Mouse (Mus musculus): ENCODE results near the gene Ptrh1.

Ptrh1 gene

GRCm38 (mm10) chr2:32756674-32757055 is 18.9 kb upstream of the Ptrh1 start:
- no peak for DNase-seq (ENCODE audit: low read depth in 2 of 2, low spot score in 2 of 2)

DNA sequence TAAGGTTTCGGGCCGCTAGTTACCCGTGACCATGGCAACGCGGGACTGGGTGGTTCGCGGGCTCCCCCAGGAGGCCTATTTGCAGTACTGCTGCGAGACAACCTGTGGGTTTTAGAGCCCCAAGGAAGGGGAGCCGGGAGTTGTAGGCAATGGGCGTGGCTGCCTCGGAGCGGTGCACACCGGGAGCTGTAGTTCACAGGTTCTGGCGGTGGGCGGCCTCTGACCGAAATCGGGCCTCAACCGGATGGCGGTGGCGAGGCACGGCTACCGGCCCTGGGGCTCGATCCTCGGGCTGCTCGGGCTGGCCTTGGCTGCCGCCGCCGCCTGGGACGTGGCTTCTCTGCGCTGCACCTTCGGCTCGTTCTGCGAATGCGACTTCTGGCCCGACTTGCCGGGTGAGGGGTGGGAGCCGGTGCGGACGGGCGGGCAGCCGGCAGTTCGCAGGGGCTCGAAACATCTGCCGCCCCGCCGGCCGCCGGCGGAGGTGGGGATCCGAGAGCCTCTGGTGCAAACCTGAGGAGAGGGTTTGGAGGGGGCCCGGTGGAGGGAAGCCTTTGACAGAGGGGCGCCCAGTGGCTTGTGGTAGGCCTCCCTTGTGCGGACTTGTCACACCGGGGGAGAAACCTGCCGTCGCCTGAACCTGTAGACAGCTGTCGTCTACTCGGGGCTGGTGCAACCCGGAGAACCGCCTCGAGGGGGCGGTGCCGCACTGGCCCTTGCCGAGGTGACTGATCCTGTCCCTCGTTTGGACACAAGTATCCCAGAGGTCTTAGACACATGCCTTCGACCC is 18.3 kb upstream of the Ptrh1 start, which contains the start of gene Tor2a:
Gene Tor2a, plus strand, starts transcription at position 179 of the 790 bp plus-strand sequence.
- DNase-seq (ENCODE audit: low read depth in 2 of 2, low spot score in 2 of 2), result peak; percentile 96

DNA sequence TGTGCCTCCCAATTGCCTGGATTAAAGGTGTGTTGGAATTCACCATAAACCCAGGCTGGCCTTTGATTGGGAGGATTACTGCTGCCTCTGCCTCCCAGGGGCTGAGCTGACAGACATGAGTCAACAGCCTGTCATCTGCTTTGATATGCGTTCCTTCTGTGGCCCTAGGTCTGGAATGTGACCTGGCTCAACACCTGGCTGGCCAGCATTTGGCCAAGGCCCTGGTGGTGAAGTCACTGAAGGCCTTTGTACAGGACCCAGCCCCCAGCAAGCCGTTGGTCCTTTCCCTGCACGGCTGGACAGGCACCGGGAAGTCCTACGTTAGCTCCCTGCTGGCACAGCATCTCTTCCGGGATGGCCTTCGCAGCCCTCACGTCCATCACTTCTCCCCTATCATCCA is 17.1 kb upstream of the Ptrh1 start:
- DNase-seq (ENCODE audit: low read depth in 2 of 2, low spot score in 2 of 2), result no peak

DNA sequence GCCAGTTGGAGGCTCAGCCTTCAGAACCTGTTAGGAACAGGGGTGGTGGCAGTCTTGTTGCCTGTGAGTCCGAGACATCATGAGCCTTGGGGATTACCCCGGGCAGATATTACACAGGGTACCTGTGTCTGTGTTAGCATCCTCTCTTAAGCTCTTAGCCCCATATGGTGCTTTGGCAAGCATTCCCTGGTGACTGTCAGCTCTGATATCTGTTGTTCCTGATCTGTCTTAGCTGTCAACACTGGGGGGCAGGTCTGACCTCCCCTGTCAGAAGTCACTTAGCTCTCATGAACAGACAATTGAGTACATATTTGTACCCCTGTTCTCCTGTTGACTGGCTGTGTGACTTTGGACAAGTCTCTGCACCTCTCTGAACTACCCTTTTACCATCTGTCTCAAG is 16.6 kb upstream of the Ptrh1 start:
- DNase-seq (ENCODE audit: low read depth in 2 of 2, low spot score in 2 of 2), result no peak

DNA sequence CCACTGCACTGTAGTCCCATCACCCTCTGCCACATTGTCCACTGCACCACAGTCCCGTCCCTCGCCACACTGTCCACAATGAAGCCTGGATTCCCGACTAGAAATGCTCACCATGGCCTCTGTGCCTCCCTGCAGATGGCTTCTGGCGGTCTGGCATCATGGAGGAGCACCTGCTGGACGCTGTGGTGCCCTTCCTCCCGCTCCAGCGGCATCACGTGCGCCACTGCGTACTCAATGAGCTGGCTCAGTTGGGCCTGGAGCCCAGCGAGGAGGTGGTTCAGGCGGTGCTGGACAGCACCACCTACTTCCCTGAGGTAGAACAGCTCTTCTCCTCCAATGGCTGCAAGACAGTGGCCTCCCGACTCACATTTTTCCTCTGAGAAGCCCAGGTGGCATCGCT is 14.2 kb upstream of the Ptrh1 start:
- no peak for DNase-seq (ENCODE audit: low read depth in 2 of 2, low spot score in 2 of 2)

- DNase-seq (ENCODE audit: low read depth in 2 of 2, low spot score in 2 of 2), result no peak
These were observed 13.7 kb upstream of the Ptrh1 start for GRCm38 (mm10) chr2:32761859-32762258.

DNA sequence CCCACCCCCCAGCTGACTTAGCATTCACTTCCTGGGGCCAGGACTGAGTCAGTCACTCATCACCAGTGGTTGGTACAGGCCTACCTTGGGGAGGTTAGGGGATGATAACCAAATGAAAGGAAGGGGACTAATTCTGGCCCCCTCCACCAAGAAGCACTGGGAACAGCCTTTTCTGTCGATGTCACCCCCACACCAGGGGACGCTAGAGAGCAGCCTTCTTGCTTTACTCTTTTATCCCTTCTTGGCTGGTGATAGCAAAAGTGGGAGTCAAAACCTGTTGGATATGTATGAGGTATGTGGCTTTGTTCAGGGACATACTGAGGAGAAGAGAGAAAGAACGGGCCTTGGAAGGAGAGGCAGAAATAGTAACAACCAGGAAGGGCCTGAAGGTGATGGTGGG is 12.2 kb upstream of the Ptrh1 start:
- no peak for DNase-seq (ENCODE audit: low read depth in 2 of 2, low spot score in 2 of 2)

DNA sequence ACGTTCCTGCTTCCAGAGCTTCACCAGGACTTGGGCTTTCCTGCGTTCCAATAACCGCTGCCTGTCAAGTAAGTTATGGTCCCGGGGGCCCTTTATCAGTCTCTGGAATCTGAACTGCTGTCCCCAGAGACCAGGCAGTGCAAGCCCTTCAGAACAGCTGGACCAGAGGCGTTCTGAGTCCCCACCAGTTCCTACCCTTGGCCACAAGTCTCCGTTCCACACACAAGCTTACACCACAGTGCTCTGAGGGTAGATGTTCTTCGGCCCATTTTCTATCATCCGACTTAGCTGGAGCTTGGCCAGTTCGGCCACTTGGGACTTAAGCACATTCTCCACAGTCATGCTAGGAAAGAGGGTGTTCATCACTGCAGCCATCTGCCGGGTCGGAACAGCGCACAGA is 8.3 kb upstream of the Ptrh1 start:
- DNase-seq (ENCODE audit: low read depth in 2 of 2, low spot score in 2 of 2), result no peak

DNA sequence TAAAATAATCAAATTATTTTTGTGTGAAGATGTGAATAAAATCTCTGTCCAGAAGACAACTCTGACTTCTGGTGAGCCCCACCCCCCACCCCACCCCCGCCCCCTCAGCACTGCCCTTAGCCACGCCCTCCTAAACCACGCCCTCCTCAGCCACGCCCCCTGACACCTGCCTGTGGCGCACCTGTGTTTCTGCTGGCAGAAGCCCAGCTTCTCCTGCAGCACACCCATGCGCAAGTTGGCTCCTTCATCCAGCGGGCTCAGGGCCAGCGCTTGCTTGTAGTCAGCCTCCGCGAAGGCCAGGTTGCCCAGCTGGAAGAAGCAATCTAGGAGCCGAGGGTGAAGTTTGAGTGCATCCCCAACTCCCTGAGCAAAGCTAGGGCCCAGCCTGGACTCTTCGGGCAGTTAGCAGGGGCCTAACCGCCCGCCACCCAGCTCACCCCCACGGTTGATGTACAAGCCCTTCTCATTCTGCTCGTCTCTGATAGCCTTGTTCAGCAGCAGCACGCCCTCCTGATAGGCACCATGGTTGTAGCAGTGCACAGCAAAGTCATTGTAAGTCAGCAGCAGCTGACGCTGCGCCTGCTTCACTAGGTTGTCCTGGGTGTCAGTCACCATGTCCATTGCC is 6.8 kb upstream of the Ptrh1 start:
- no peak for DNase-seq (ENCODE audit: low read depth in 2 of 2, low spot score in 2 of 2)

DNA sequence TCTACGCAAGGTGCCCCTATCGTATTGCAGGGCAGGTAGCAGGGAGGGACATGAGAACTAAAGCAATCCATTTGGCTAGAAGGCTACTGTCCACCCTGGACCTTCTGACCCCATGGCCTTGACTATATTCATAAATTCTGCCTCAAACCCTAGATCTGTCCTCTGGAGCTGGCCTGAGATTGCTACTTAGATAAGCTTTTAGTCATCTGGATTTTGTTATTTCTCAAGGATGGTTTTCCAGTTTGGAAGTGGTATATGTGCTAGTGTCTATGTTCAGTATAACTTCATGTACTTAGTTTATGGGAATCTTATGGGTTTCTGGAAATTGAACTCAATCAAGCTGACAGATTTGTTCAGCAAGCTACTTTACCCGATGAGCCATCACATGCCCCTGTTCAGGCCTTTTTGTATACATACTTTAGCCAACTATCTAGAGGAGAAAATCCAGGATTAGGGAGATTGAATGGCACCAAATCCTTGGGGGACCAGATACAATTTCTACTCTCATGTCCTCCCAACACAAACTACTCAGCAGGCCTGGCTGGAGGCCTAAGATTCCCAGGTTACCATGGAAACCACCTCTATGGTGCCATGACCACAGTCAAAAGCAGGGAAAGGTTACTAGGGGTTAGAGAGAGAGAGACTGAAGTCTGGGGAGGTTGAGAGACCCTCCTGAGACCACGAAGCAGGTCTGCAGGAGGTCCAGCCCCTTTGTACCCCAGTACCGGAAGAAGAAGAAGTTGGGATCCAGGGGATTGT is 6.1 kb upstream of the Ptrh1 start:
- DNase-seq (ENCODE audit: low read depth in 2 of 2, low spot score in 2 of 2), result no peak

DNA sequence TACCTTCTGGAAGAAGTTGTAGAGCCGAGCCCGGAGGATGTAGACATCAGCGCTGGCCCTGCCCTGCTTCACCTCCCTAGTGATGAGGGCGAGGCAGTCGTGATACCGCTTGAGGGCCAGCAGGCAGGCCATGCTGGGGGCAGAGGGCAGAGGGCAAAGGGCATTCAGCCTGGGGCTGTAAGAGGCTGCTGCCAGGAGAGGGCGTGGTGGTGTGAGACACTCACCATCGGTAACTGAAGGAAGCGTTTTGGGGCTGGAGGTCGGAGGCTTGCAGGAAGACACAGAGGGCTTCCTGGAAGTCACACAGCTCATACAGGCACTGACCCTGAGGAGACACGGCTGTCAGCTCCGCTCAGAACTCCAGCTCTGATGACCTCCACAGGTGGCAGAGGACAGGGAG is 3.7 kb upstream of the Ptrh1 start:
- no peak for DNase-seq (ENCODE audit: low read depth in 2 of 2, low spot score in 2 of 2)

GRCm38 (mm10) chr2:32772626-32773279 is 2.8 kb upstream of the Ptrh1 start:
- DNase-seq (ENCODE audit: low read depth in 2 of 2, low spot score in 2 of 2), result no peak

GRCm38 (mm10) chr2:32776192-32776591 is 606 bp downstream of the Ptrh1 start:
- no peak for DNase-seq (ENCODE audit: low read depth in 2 of 2, low spot score in 2 of 2)

DNA sequence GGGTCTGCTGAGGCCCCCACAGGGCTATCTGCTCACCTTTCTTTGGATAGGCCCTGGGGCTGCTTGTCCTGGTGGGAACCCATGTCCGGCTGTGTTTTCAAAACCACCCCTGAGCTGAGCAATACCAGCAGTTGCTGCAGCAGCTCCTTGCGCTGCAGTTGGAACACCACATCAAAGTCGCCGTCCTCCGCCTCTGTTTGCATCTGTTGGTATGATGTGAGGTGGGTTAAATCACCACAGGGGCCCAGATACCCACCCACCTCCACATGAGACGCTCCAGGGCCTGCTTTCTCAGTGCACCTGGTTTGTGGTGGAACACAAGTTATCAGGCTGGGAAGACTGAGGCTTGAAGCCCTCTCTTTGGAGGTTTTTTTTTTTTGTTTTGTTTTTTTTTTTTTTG is 2.5 kb downstream of the Ptrh1 start:
- DNase-seq (ENCODE audit: low read depth in 2 of 2, low spot score in 2 of 2), result peak in 1 of 2 experiments; percentile 23

DNA sequence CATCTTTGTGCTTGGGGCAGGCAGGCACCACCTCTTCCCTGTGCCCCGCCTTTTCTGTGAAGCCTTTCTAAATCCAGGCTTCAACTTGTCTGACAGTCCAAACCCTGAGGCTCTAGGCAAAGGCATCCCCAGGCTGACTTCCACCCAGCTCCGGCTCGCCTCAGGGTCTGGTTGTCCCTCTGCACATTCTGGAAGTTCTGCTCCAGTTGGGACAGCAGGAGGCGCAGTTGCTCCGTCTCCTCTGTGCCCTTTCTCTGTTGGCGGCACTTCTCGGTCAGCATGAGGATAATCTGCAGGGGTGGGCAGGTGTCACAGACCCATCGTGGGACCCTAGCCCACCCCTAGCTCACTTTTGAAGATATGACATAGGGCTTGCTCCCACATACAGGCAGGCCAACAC is 3.5 kb downstream of the Ptrh1 start:
- no peak for DNase-seq (ENCODE audit: low read depth in 2 of 2, low spot score in 2 of 2)

- no peak for DNase-seq (ENCODE audit: low read depth in 2 of 2, low spot score in 2 of 2)
These were observed 4.1 kb downstream of the Ptrh1 start for GRCm38 (mm10) chr2:32779714-32780113.

DNA sequence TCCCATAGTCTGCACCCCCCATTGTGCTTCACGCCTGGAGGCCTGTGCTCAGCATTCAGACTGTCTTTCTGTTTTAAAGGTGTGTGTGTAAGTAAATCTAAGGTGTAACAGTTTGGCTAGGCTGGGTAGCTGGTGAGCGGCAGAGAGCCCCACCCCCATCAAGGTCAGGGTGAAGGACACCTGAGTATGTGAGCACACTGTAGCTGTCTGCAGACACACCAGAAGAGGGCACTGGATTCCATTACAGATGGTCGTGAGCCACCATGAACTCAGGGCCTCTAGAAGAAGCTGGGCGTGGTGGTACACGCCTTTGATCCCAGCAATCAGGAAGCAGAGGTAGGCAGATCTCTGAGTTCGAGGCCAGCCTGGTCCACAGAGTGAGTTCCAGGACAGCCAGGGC is 6.1 kb downstream of the Ptrh1 start:
- DNase-seq (ENCODE audit: low read depth in 2 of 2, low spot score in 2 of 2), result no peak

- DNase-seq (ENCODE audit: low read depth in 2 of 2, low spot score in 2 of 2), result no peak
These were observed 8.6 kb downstream of the Ptrh1 start, which contains the start of gene Cfap157 for GRCm38 (mm10) chr2:32784048-32784681. Cfap157 (minus strand) TSS chr2:32784428.

DNA sequence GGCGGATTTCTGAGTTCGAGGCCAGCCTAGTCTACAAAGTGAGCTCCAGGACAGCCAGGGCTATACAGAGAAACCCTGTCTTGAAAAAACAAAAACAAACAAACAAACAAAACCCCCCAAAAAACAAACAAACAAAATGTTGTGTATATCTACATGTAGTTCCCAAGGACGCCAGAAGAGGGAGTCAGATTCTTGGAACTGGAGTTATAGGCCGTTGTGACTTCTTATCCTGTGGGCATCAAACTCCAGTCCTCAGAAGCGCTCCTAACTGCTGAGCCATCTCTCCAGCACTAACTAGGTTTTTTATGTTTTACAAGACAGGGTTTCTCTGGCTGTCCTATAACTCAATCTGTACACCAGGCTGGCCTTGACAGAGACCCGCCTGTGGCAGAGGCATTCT is 11.6 kb downstream of the Ptrh1 start:
- DNase-seq (ENCODE audit: low read depth in 2 of 2, low spot score in 2 of 2), result no peak

DNA sequence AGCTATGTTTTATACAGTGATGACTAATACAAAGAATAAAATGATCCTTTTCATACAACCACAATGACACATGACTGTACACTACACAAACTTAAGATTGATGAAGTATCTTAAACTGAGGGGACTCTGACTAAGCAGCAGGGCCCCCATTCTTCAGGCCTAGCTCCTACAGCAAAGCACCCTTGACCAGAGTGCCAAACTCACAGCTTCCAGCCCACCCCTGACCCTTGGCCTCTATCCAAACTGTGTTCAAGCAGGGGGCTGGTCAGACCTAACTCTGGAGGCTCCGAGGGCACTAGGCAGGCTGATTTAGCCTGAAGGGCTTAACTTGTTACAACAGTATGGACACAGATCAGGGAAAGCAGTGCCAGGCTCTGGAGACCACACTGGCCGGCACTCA is 13.0 kb downstream of the Ptrh1 start:
- DNase-seq (ENCODE audit: low read depth in 2 of 2, low spot score in 2 of 2), result no peak

DNA sequence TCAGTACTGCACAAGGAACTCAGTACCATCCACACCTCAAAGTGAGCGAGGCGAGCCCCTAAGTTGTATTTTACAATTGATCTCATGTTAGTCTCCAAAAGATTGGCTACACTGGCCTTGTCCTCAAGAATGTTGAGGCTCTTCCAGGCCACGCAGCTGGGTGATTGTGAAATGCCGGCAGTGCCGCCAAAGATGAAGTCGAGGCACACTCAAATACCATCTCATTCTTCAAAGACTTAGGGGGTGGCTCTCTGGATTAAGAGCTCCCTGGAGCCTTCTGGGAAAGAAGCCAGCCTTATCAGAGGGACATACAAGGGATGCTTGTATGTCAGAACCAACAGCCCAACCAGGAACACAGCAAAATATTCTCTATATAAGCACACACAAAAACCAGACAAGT is 15.7 kb downstream of the Ptrh1 start:
- DNase-seq (ENCODE audit: low read depth in 2 of 2, low spot score in 2 of 2), result no peak
